Mouse (Mus musculus) C2C12 (cell line): Measurements from ENCODE around the gene Rab42.

Experiments used
- CEBPB ChIP-seq: IDR thresholded peaks from one replicate; pipeline ENCODE4 v1.6.1; 2011; ENCODE audit warnings: low read depth, mild to moderate bottlenecking, control low read depth, moderate library complexity
- CTCF ChIP-seq: IDR thresholded peaks from one replicate; pipeline ENCODE4 v1.5.1; 2011; ENCODE audit not compliant: control insufficient read depth, insufficient read depth, insufficient read length
- FOSL1 ChIP-seq: IDR thresholded peaks from one replicate; pipeline ENCODE4 v1.8.0; 2011; ENCODE audit warnings: mild to moderate bottlenecking, low read length; ENCODE audit not compliant: poor library complexity, insufficient read depth, severe bottlenecking
- MAX ChIP-seq: IDR thresholded peaks from one replicate; pipeline ENCODE4 v1.6.1; 2011; ENCODE audit warnings: mild to moderate bottlenecking, control low read depth
- MYOD1 ChIP-seq: IDR thresholded peaks from one replicate; pipeline ENCODE4 v1.6.1; 2011; ENCODE audit warnings: low read depth; ENCODE audit not compliant: control insufficient read depth, insufficient read length
- MYOG ChIP-seq: IDR thresholded peaks from one replicate; pipeline ENCODE4 v1.6.1; 2011; ENCODE audit not compliant: control insufficient read depth, insufficient read length; ENCODE audit errors: extremely low read depth
- USF1 ChIP-seq: IDR thresholded peaks from one replicate; pipeline ENCODE4 v1.6.1; 2011; ENCODE audit warnings: low read depth, mild to moderate bottlenecking, control low read depth, moderate library complexity

GRCm38 (mm10) chr4:132346261-132346660, 43.1 kb upstream of the Rab42 start:
- TF ChIP-seq CTCF: no peak
- TF ChIP-seq USF1: no peak
- TF ChIP-seq MYOD1: no peak
- TF ChIP-seq FOSL1: no peak
- no peak for TF ChIP-seq MYOG
- no peak for TF ChIP-seq MAX
- no peak for TF ChIP-seq CEBPB
